Mouse (Mus musculus): ENCODE data around the gene Nacc2.

DNA sequence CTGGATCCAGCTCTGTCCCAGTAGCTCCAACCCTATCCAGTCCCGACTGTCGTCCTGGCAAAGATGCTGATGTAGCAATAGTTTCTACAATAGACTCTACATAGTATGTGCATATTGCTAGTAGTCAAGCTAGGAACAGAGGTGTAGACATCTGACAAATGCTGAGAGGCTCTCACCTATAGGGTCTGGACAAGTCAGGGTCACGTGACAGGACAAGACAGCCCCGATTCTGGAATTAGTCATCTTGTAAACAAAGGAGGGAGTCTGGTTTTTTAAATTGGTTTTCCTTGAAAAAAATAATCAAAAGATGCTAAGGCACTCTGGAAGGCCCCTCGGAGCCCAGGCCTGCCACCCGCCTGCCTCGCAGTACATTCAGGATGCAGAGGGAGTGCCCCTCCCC lies 66.0 kb downstream of the Nacc2 start:
- TF ChIP-seq EP300 (optimal IDR thresholded peaks at IDR 0.05) (no peak), CTCF (IDR thresholded peaks at IDR 0.05; ENCODE audit: low read depth) (no peak)

Measured in stomach, postnatal 0 days (tissue).